Mouse (Mus musculus) stomach, postnatal 0 days (tissue): ENCODE measurements around the gene Dnm3. TPM values are rescaled to one million over a fixed set of nuclear protein-coding genes. Genes with fewer than 3 reads are reported as not detected.

Experiments used
- ATAC-seq: fragments of 200-750 bp; cut with Nextera tagmentation; 2 replicates; pipeline ENCODE4 v1.8.0; 2017; ENCODE audit not compliant: low FRiP score, low TSS enrichment
- DNase-seq: peaks from one replicate; pipeline ENCODE4 v3.0.0-alpha.2; 2016; ENCODE audit warnings: low spot score
- H3K27ac ChIP-seq: fragments of 300-500 bp; sonication (generic); replicated peaks from 2 replicates; pipeline ENCODE4 v1.5.1; 2014; ENCODE audit warnings: mild to moderate bottlenecking, control low read depth
- H3K27me3 ChIP-seq: fragments of 300-500 bp; sonication (generic); 2 replicates; pipeline ENCODE4 v1.6.1; 2014; ENCODE audit warnings: low read length; ENCODE audit not compliant: control insufficient read depth, insufficient read depth
- H3K36me3 ChIP-seq: fragments of 300-500 bp; sonication (generic); 2 replicates; pipeline ENCODE4 v1.6.1; 2014; ENCODE audit warnings: low read length, mixed read lengths; ENCODE audit not compliant: control insufficient read depth, insufficient read depth
- H3K4me1 ChIP-seq: fragments of 300-500 bp; sonication (generic); replicated peaks from 2 replicates; pipeline ENCODE4 v1.6.1; 2014; ENCODE audit warnings: antibody characterized with exemption; ENCODE audit not compliant: control insufficient read depth, insufficient read depth
- H3K4me2 ChIP-seq: fragments of 300-500 bp; sonication (generic); replicated peaks from 2 replicates; pipeline ENCODE4 v1.6.1; 2014; ENCODE audit warnings: low read depth, mild to moderate bottlenecking, control low read depth, moderate library complexity
- H3K4me3 ChIP-seq: fragments of 300-500 bp; sonication (generic); 2 replicates; pipeline ENCODE4 v1.5.1; 2014; ENCODE audit warnings: low read depth, low read length, control low read depth
- H3K9ac ChIP-seq: fragments of 300-500 bp; sonication (generic); 2 replicates; pipeline ENCODE4 v1.6.1; 2014; ENCODE audit warnings: mild to moderate bottlenecking, low read length, control low read depth, mixed read lengths
- H3K9me3 ChIP-seq: fragments of 300-500 bp; sonication (generic); 2 replicates; pipeline ENCODE4 v1.6.1; 2016; ENCODE audit warnings: low read length; ENCODE audit not compliant: control insufficient read depth
- CTCF ChIP-seq: IDR thresholded peaks from 2 replicates; pipeline ENCODE4 v1.5.1; 2016; ENCODE audit warnings: antibody characterized with exemption, low read depth, mild to moderate bottlenecking, moderate library complexity
- EP300 ChIP-seq: optimal IDR thresholded peaks from 2 replicates; pipeline ENCODE3; 2016; ENCODE audit warnings: antibody characterized with exemption
- WGBS: fragments of 180-500 bp; shearing (Covaris S2); extraction: QIAGEN DNeasy Blood & Tissue Kit; methylation state at CpG from one replicate; pipeline ENCODE4 v1.1.7; 2014; 5-methylcytosine and 5-hydroxymethylcytosine counted together
- polyA plus RNA-seq: library from polyadenylated mRNA; unstranded; fragments of >200 nt; fragmentation: Nextera tagmentation; extraction: Ambion mirVana; gene quantifications from 2 replicates; pipeline ENCODE4 v1.2.1, GENCODE M21; 2015

Dnm3 gene
- polyA plus RNA-seq, 1 experiment from 2014 or later = 2.1 TPM

GRCm38 (mm10) chr1:162153118-162153517, 324.7 kb downstream of the Dnm3 start:
- no peak overlapping the region for H3K4me2 ChIP-seq
- H3K4me1 ChIP-seq = no peaks in the 10 kb centered on the region
- no peak overlapping the region for H3K27ac ChIP-seq
- TF ChIP-seq EP300 (no peak), CTCF (no peak)
- no peak for DNase-seq
- no peak for ATAC-seq
- no peaks in the 10 kb centered on the region for H3K27me3 ChIP-seq
- H3K36me3 ChIP-seq = no peaks in the 10 kb centered on the region
- no peaks in the 10 kb centered on the region for H3K9me3 ChIP-seq
- no peak overlapping the region for H3K4me3 ChIP-seq
- 75% methylated on average over 5 of the region's 5 CpGs for WGBS
- H3K9ac ChIP-seq = no peak overlapping the region

GRCm38 (mm10) chr1:162149730-162150129, 328.1 kb downstream of the Dnm3 start:
- no peak overlapping the region for H3K27ac ChIP-seq
- DNase-seq (no peak), ATAC-seq (no peak)
- WGBS = 84% methylated on average over 3 of the region's 3 CpGs
- no peak overlapping the region for H3K9ac ChIP-seq
- no peak for TF ChIP-seq CTCF
- TF ChIP-seq EP300 = no peak
- H3K9me3 ChIP-seq = no peaks in the 10 kb centered on the region
- H3K4me1 ChIP-seq = no peaks in the 10 kb centered on the region
- H3K4me3 ChIP-seq = no peak overlapping the region
- H3K36me3 ChIP-seq = no peaks in the 10 kb centered on the region
- no peak overlapping the region for H3K4me2 ChIP-seq
- no peaks in the 10 kb centered on the region for H3K27me3 ChIP-seq

DNA sequence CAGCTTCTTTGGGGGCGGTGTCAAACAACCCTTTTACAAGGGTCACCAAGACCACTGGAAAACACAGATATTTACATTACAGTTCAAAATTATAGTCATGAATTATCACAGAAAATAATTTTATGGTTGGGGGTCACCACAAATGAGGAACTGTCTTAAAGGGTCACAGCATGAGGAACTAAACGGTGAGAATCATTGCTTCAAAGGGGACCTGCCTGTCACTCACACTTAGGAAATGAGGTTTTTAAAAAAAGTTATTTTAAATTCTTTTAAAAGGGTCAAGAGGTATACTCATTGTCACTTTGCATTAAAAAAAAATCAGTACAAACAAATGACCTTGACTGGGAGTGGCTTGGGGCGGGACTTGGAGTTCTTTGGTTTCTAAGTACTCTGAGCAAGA, 330.3 kb downstream of the Dnm3 start:
- Histone ChIP-seq H3K4me2 (no peak overlapping the region), H3K4me3 (no peak overlapping the region)
- WGBS = 80% methylated on average over 3 of the region's 3 CpGs

GRCm38 (mm10) chr1:162145748-162146147, 332.1 kb downstream of the Dnm3 start:
- Histone ChIP-seq H3K4me1 (no peaks in the 10 kb centered on the region), H3K9ac (no peak overlapping the region), H3K4me2 (no peak overlapping the region), H3K9me3 (no peaks in the 10 kb centered on the region), H3K27me3 (no peaks in the 10 kb centered on the region), H3K4me3 (no peak overlapping the region), H3K27ac (no peak overlapping the region), H3K36me3 (no peaks in the 10 kb centered on the region)
- ATAC-seq (no peak), DNase-seq (no peak)
- no peak for TF ChIP-seq EP300
- no peak for TF ChIP-seq CTCF
- WGBS = 54% methylated on average over 6 of the region's 6 CpGs

More for the DNA sequence above, 330.3 kb downstream of the Dnm3 start:
- H3K9me3 ChIP-seq = no peaks in the 10 kb centered on the region
- no peak overlapping the region for H3K9ac ChIP-seq
- ATAC-seq (no peak), DNase-seq (no peak)
- no peak overlapping the region for H3K27ac ChIP-seq
- H3K27me3 ChIP-seq = no peaks in the 10 kb centered on the region
- no peaks in the 10 kb centered on the region for H3K36me3 ChIP-seq
- TF ChIP-seq EP300 = no peak
- TF ChIP-seq CTCF = no peak
- H3K4me1 ChIP-seq = no peaks in the 10 kb centered on the region

DNA sequence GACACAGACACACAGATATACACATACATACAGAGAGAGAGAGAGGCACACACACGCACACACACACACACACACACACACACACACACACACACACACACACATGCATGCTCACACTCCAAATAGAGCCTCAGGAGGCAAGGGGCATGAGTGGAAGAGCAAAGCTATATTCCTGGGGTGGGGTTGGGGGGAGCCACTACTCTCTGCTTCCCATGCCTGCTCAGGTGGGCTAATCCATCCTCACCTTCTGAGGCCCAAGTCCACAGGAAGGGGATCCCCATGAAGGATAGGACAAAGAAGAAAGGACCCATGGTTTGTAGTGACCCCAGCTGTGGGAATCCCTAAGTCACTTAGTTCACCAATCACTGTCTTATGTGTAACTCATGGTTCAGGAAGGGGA, 332.8 kb downstream of the Dnm3 start:
- no peak overlapping the region for H3K27ac ChIP-seq
- no CpG with 5 or more reads among the region's 1 CpGs for WGBS
- H3K4me3 ChIP-seq = no peak overlapping the region
- H3K27me3 ChIP-seq = no peaks in the 10 kb centered on the region
- H3K9ac ChIP-seq = no peak overlapping the region
- DNase-seq (no peak), ATAC-seq (no peak)
- H3K36me3 ChIP-seq = no peaks in the 10 kb centered on the region
- TF ChIP-seq EP300 (no peak), CTCF (no peak)
- no peak overlapping the region for H3K4me2 ChIP-seq
- no peaks in the 10 kb centered on the region for H3K9me3 ChIP-seq
- H3K4me1 ChIP-seq = no peaks in the 10 kb centered on the region

DNA sequence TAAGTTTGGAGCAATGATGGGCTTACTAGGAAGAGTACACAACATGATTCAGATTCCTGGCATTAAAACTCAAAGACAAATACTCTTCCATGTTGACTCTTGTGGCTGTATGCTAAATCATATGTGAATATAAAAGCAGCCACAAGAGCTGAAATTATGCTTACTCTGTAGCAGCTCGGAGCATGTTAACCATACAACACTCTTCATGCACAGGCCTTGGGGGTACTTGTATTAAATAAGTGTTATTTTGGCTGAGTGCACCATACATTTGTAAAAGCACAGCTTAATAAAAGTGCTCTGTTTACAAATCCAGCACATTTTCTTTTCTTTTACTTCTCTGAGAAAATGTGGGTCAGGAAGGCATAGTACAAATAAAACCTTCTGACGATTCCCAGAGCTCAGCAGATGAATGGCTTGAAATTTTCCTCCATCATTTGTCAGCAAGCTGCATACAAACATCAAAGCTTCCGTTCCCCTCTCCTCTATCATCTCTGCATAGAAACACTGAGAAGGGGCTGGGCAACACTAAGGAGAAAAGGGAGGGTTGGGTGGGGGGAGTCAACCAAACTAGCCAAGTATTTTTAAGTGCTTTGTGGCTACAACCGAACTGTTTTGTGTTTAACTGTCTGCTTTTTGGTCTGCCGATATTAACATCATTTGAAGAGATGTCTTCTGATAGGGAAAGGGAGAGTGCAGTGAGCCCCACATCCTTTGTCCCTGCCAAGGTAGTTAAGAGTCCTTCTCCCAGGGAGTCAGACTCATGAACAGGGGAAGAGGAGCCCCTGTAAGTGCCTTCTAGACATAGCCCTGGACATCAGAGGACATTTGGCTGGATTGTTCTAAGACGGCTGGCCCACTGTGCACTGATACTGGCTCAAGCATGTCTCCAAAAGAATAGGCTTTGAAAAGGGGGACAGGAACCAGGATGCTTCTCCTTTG, 333.6 kb downstream of the Dnm3 start:
- TF ChIP-seq EP300 = no peak
- no peak for TF ChIP-seq CTCF
- H3K4me3 ChIP-seq = no peak overlapping the region
- ATAC-seq = peak; percentile 49; the same call in 1 of the 2 replicates
- H3K4me2 ChIP-seq = no peak overlapping the region
- H3K9ac ChIP-seq = no peak overlapping the region
- H3K27ac ChIP-seq = 0 out of 2 replicates have a peak overlapping the region, but pooled peaks have one; percentile 37
- H3K9me3 ChIP-seq = no peaks in the 10 kb centered on the region
- H3K36me3 ChIP-seq = no peaks in the 10 kb centered on the region
- WGBS = 26% methylated on average over 6 of the region's 6 CpGs
- H3K4me1 ChIP-seq = no peaks in the 10 kb centered on the region
- DNase-seq = no peak
- no peaks in the 10 kb centered on the region for H3K27me3 ChIP-seq
